ENCODE assay signal across 15 mouse cellular contexts in the genomic region with DNA sequence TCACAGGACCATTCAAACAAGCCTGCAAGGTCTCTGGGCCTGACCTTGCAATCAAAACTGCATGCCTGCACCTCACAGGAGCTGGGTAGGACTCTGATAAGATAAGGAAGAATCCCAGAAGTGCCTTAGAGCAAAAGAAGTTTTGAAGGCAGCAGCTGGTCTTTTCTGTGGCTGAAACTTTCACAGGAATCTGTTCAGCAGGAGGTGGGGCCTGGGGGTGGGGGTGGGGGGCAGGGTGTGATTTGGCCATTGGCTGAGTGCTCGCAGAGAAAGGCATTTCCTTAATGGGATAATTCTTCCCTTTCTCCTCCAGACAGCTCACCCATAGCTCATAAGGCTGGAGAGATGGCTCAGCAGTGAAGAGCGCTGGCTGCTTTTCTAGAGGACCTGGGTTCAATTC.
DNase-seq lines count a peak whose midpoint lies in the region; ATAC-seq and TF ChIP-seq lines count a peak whose summit lies in the region.
"Had no signal": no experiment of that assay in that cellular context is flagged by ENCODE, and none has a peak within 500 bp of the region (broad histone marks: within the 10 kb centered on the region; RNA-seq: fewer than 3 reads in every experiment).

No protein-coding gene starts in this region.

- WGBS in heart, embryonic 14.5 days: 28% methylated on average over 2 of the region's 2 CpGs
- 38% methylated on average over 2 of the region's 2 CpGs for WGBS in lung, postnatal 0 days
- 36% methylated on average over 2 of the region's 2 CpGs for WGBS in embryonic facial prominence, embryonic 12.5 days
- WGBS in stomach, postnatal 0 days: 39% methylated on average over 2 of the region's 2 CpGs

- H3K4me2 ChIP-seq in heart, embryonic 14.5 days (ENCODE audit: low read length): no peak overlapping the region
- H3K4me2 ChIP-seq in lung, postnatal 0 days (replicated peaks; ENCODE audit: low read depth, low read length): no peak overlapping the region
- H3K4me2 ChIP-seq in embryonic facial prominence, embryonic 12.5 days (replicated peaks): no peak overlapping the region
- no peak overlapping the region for H3K4me2 ChIP-seq in stomach, postnatal 0 days (replicated peaks; ENCODE audit: low read depth)

- no peaks in the 10 kb centered on the region for H3K9me3 ChIP-seq in heart, embryonic 14.5 days (ENCODE audit: control insufficient read depth, low read length)
- H3K9me3 ChIP-seq in lung, postnatal 0 days (ENCODE audit: low read length): no peaks in the 10 kb centered on the region
- no peaks in the 10 kb centered on the region for H3K9me3 ChIP-seq in embryonic facial prominence, embryonic 12.5 days
- H3K9me3 ChIP-seq in stomach, postnatal 0 days (ENCODE audit: control insufficient read depth, low read length): no peaks in the 10 kb centered on the region

- 0 out of 2 replicates have a peak, but pooled peaks cover 10% of the 10 kb centered on the region for H3K27me3 ChIP-seq in heart, embryonic 14.5 days (ENCODE audit: control insufficient read depth, insufficient read depth, low read length)
- no peaks in the 10 kb centered on the region for H3K27me3 ChIP-seq in lung, postnatal 0 days (replicated peaks; ENCODE audit: insufficient read depth, low read length)
- no peaks in the 10 kb centered on the region for H3K27me3 ChIP-seq in embryonic facial prominence, embryonic 12.5 days
- no peaks in the 10 kb centered on the region for H3K27me3 ChIP-seq in stomach, postnatal 0 days (ENCODE audit: control insufficient read depth, insufficient read depth, low read length)

- peaks cover 12 to 14% of the 10 kb centered on the region in 2 experiments for H3K4me1 ChIP-seq in heart, embryonic 14.5 days (ENCODE audit: control insufficient read depth in 2 of 2, insufficient read depth in 2 of 2, low read length in 2 of 2)
- H3K4me1 ChIP-seq in lung, postnatal 0 days (ENCODE audit: insufficient read depth, low read depth, low read length): no peaks in the 10 kb centered on the region
- peaks cover 21% of the 10 kb centered on the region for H3K4me1 ChIP-seq in embryonic facial prominence, embryonic 12.5 days
- H3K4me1 ChIP-seq in stomach, postnatal 0 days (replicated peaks; ENCODE audit: control insufficient read depth, insufficient read depth): peaks cover 7% of the 10 kb centered on the region; the same call in 1 of the 2 replicates

- H3K4me3 ChIP-seq in heart, embryonic 14.5 days (ENCODE audit: control insufficient read depth in 1 of 2, insufficient read depth in 1 of 2, low read depth in 1 of 2, low read length in 2 of 2): no peak overlapping the region
- no peak overlapping the region for H3K4me3 ChIP-seq in lung, postnatal 0 days (ENCODE audit: low read depth, low read length)
- no peak overlapping the region for H3K4me3 ChIP-seq in embryonic facial prominence, embryonic 12.5 days
- no peak overlapping the region for H3K4me3 ChIP-seq in stomach, postnatal 0 days (ENCODE audit: low read depth, low read length)
- H3K4me3 ChIP-seq: layer of hippocampus, adult 2 months had no signal

- ATAC-seq in heart, embryonic 14.5 days (ENCODE audit: insufficient number of reproducible peaks, insufficient read depth, low FRiP score, low read depth): peak; percentile 57; the same call in 1 of the 2 replicates
- ATAC-seq in lung, postnatal 0 days: peak; percentile 52; the same call in 1 of the 2 replicates
- no peak for ATAC-seq in embryonic facial prominence, embryonic 12.5 days (ENCODE audit: insufficient number of reproducible peaks, insufficient read depth, low FRiP score, low TSS enrichment)
- no peak for ATAC-seq in stomach, postnatal 0 days (ENCODE audit: low FRiP score, low TSS enrichment)

- TF ChIP-seq CTCF in lung, postnatal 0 days (IDR thresholded peaks at IDR 0.05): no peak
- TF ChIP-seq CTCF in stomach, postnatal 0 days (IDR thresholded peaks at IDR 0.05; ENCODE audit: low read depth): no peak

- no peak for DNase-seq in heart, postnatal 4 days
- no peak for DNase-seq in lung, postnatal 0 days (ENCODE audit: low spot score)
- DNase-seq in lung, adult 18-20 months: no peak
- peak; percentile 50 for DNase-seq in stomach, postnatal 0 days (ENCODE audit: low spot score)
- DNase-seq in urinary bladder, adult 18-20 months (ENCODE audit: low spot score in 2 of 2): no peak
- no peak for DNase-seq in frontal cortex, postnatal 36 days (ENCODE audit: low spot score in 2 of 2)
- DNase-seq: adrenal gland, postnatal 36 days; cerebellum, adult 11-12 months; heart, postnatal 14 days; kidney, adult 11 months; right cerebral cortex, postnatal 4 days had no signal

- TF ChIP-seq EP300 in lung, postnatal 0 days (IDR thresholded peaks at IDR 0.05): no peak
- TF ChIP-seq EP300 in stomach, postnatal 0 days (optimal IDR thresholded peaks at IDR 0.05): no peak

- no peaks in the 10 kb centered on the region for H3K36me3 ChIP-seq in heart, embryonic 14.5 days (ENCODE audit: control insufficient read depth, insufficient read depth, low read length)
- no peaks in the 10 kb centered on the region for H3K36me3 ChIP-seq in lung, postnatal 0 days (ENCODE audit: insufficient read depth, low read length)
- H3K36me3 ChIP-seq in embryonic facial prominence, embryonic 12.5 days: no peaks in the 10 kb centered on the region
- H3K36me3 ChIP-seq in stomach, postnatal 0 days (ENCODE audit: control insufficient read depth, insufficient read depth, low read length): no peaks in the 10 kb centered on the region

- H3K9ac ChIP-seq in heart, embryonic 14.5 days (ENCODE audit: low read length): no peak overlapping the region
- no peak overlapping the region for H3K9ac ChIP-seq in lung, postnatal 0 days (replicated peaks; ENCODE audit: low read depth)
- no peak overlapping the region for H3K9ac ChIP-seq in embryonic facial prominence, embryonic 12.5 days
- no peak overlapping the region for H3K9ac ChIP-seq in stomach, postnatal 0 days (ENCODE audit: low read length)
- H3K9ac ChIP-seq: liver, embryonic 14.5 days had no signal

- H3K27ac ChIP-seq in heart, embryonic 14.5 days (replicated peaks in 1 of 2; ENCODE audit: control insufficient read depth in 1 of 2, insufficient read depth in 1 of 2, low read depth in 2 of 2, low read length in 2 of 2): no peak overlapping the region
- no peak overlapping the region for H3K27ac ChIP-seq in lung, postnatal 0 days (ENCODE audit: low read length)
- H3K27ac ChIP-seq in embryonic facial prominence, embryonic 12.5 days: peak overlapping the region; percentile 41; the same call in 1 of the 2 replicates
- H3K27ac ChIP-seq in stomach, postnatal 0 days (replicated peaks): peak overlapping the region; percentile 30; the same call in 1 of the 2 replicates
- H3K27ac ChIP-seq: layer of hippocampus, adult 2 months; liver, embryonic 14.5 days had no signal

Comparison
In these comparisons a context has a peak if more than half of its experiments do, and no peak if none do; other contexts are left out.
1. ATAC-seq: peak in heart, embryonic 14.5 days (single experiment) and lung, postnatal 0 days (single experiment); none in embryonic facial prominence, embryonic 12.5 days (single experiment) and stomach, postnatal 0 days (single experiment).
2. H3K27ac ChIP-seq: peak in embryonic facial prominence, embryonic 12.5 days (single experiment) and stomach, postnatal 0 days (single experiment); none in heart, embryonic 14.5 days (0 of 2) and lung, postnatal 0 days (single experiment).